Mouse (Mus musculus): ENCODE measurements around the gene Upk3a. TPM values are rescaled to one million over a fixed set of nuclear protein-coding genes. Genes with fewer than 3 reads are reported as not detected.

Upk3a gene
- polyA plus RNA-seq, 1 experiment: not detected

GRCm38 (mm10) chr15:84989098-84989497 lies 27.8 kb upstream of the Upk3a start:
- Histone ChIP-seq H3K36me3 (ENCODE audit: control insufficient read depth, insufficient read depth) (no peaks in the 10 kb centered on the region), H3ac (ENCODE audit: control insufficient read depth, insufficient read length) (no peak overlapping the region), H3K4me2 (ENCODE audit: low read depth) (no peak overlapping the region), H3K27me3 (ENCODE audit: control insufficient read depth, insufficient read depth, insufficient read length) (no peaks in the 10 kb centered on the region), H3K79me2 (ENCODE audit: control insufficient read depth, insufficient read depth) (peaks cover 22% of the 10 kb centered on the region), H3K4me3 (no peak overlapping the region)
- no peak for TF ChIP-seq MAX (IDR thresholded peaks at IDR 0.05; ENCODE audit: low read depth)
- no peak for TF ChIP-seq MYOG (IDR thresholded peaks at IDR 0.05; ENCODE audit: control insufficient read depth in 1 of 3, insufficient read depth in 1 of 3, insufficient read length in 2 of 3, low read depth in 2 of 3)

- Histone ChIP-seq H3K4me2 (ENCODE audit: low read depth) (no peak overlapping the region), H3K79me2 (ENCODE audit: control insufficient read depth, insufficient read depth) (peaks cover 19% of the 10 kb centered on the region), H3K4me3 (no peak overlapping the region), H3ac (ENCODE audit: control insufficient read depth, insufficient read length) (no peak overlapping the region), H3K36me3 (ENCODE audit: control insufficient read depth, insufficient read depth) (no peaks in the 10 kb centered on the region), H3K27me3 (ENCODE audit: control insufficient read depth, insufficient read depth, insufficient read length) (no peaks in the 10 kb centered on the region)
- TF ChIP-seq MYOG (IDR thresholded peaks at IDR 0.05; ENCODE audit: control insufficient read depth in 1 of 3, insufficient read depth in 1 of 3, insufficient read length in 2 of 3, low read depth in 2 of 3) (no peak), REST (IDR thresholded peaks at IDR 0.05; ENCODE audit: insufficient read depth, insufficient read length) (no peak), USF1 (IDR thresholded peaks at IDR 0.05; ENCODE audit: low read depth) (no peak), SRF (IDR thresholded peaks at IDR 0.05; ENCODE audit: control insufficient read depth, insufficient read length, low read depth) (no peak), MYOD1 (IDR thresholded peaks at IDR 0.05; ENCODE audit: control insufficient read depth in 1 of 3, insufficient read length in 2 of 3, low read depth in 2 of 3) (no peak), POLR2AphosphoS2 (IDR thresholded peaks at IDR 0.05; ENCODE audit: insufficient read length, low read depth) (no peak), MAX (IDR thresholded peaks at IDR 0.05; ENCODE audit: low read depth) (no peak), TCF12 (IDR thresholded peaks at IDR 0.05; ENCODE audit: insufficient read depth, poor library complexity, severe bottlenecking) (no peak), POLR2A (IDR thresholded peaks at IDR 0.05; ENCODE audit: insufficient read length, low read depth) (no peak), E2F4 (IDR thresholded peaks at IDR 0.05; ENCODE audit: insufficient read depth) (no peak), TCF3 (IDR thresholded peaks at IDR 0.05; ENCODE audit: insufficient read length, low read depth) (no peak)
Observed at GRCm38 (mm10) chr15:84989771-84990170, 27.2 kb upstream of the Upk3a start.

GRCm38 (mm10) chr15:84994498-84994897 lies 22.4 kb upstream of the Upk3a start:
- no peaks in the 10 kb centered on the region for H3K27me3 ChIP-seq (ENCODE audit: control insufficient read depth, insufficient read depth, insufficient read length)

GRCm38 (mm10) chr15:84995041-84995440 lies 21.9 kb upstream of the Upk3a start:
- Histone ChIP-seq H3K4me3 (no peak overlapping the region), H3K79me2 (ENCODE audit: control insufficient read depth, insufficient read depth) (no peaks in the 10 kb centered on the region), H3K36me3 (ENCODE audit: control insufficient read depth, insufficient read depth) (no peaks in the 10 kb centered on the region), H3ac (ENCODE audit: control insufficient read depth, insufficient read length) (no peak overlapping the region), H3K4me2 (ENCODE audit: low read depth) (no peak overlapping the region), H3K27me3 (ENCODE audit: control insufficient read depth, insufficient read depth, insufficient read length) (no peaks in the 10 kb centered on the region)
- TF ChIP-seq MYOG (IDR thresholded peaks at IDR 0.05; ENCODE audit: control insufficient read depth in 1 of 3, insufficient read depth in 1 of 3, insufficient read length in 2 of 3, low read depth in 2 of 3): no peak
- no peak for TF ChIP-seq TCF3 (IDR thresholded peaks at IDR 0.05; ENCODE audit: insufficient read length, low read depth)
- no peak for TF ChIP-seq MYOD1 (IDR thresholded peaks at IDR 0.05; ENCODE audit: control insufficient read depth in 1 of 3, insufficient read length in 2 of 3, low read depth in 2 of 3)
- no peak for TF ChIP-seq TCF12 (IDR thresholded peaks at IDR 0.05; ENCODE audit: insufficient read depth, poor library complexity, severe bottlenecking)
- no peak for TF ChIP-seq SRF (IDR thresholded peaks at IDR 0.05; ENCODE audit: control insufficient read depth, insufficient read length, low read depth)
- no peak for TF ChIP-seq REST (IDR thresholded peaks at IDR 0.05; ENCODE audit: insufficient read depth, insufficient read length)
- TF ChIP-seq MAX (IDR thresholded peaks at IDR 0.05; ENCODE audit: low read depth): no peak
- TF ChIP-seq E2F4 (IDR thresholded peaks at IDR 0.05; ENCODE audit: insufficient read depth): no peak

More at GRCm38 (mm10) chr15:84994498-84994897, 22.4 kb upstream of the Upk3a start:
- no peaks in the 10 kb centered on the region for H3K36me3 ChIP-seq (ENCODE audit: control insufficient read depth, insufficient read depth)
- no peak overlapping the region for H3ac ChIP-seq (ENCODE audit: control insufficient read depth, insufficient read length)
- H3K79me2 ChIP-seq (ENCODE audit: control insufficient read depth, insufficient read depth): no peaks in the 10 kb centered on the region
- no peak overlapping the region for H3K4me2 ChIP-seq (ENCODE audit: low read depth)
- TF ChIP-seq MAX (IDR thresholded peaks at IDR 0.05; ENCODE audit: low read depth) (no peak), MYOG (IDR thresholded peaks at IDR 0.05; ENCODE audit: control insufficient read depth in 1 of 3, insufficient read depth in 1 of 3, insufficient read length in 2 of 3, low read depth in 2 of 3) (no peak)
- no peak overlapping the region for H3K4me3 ChIP-seq

- Histone ChIP-seq H3K27me3 (ENCODE audit: control insufficient read depth, insufficient read depth, insufficient read length) (no peaks in the 10 kb centered on the region), H3K79me2 (ENCODE audit: control insufficient read depth, insufficient read depth) (no peaks in the 10 kb centered on the region), H3K36me3 (ENCODE audit: control insufficient read depth, insufficient read depth) (no peaks in the 10 kb centered on the region), H3K4me2 (ENCODE audit: low read depth) (no peak overlapping the region), H3K4me3 (no peak overlapping the region), H3ac (ENCODE audit: control insufficient read depth, insufficient read length) (no peak overlapping the region)
- no peak for TF ChIP-seq MYOG (IDR thresholded peaks at IDR 0.05; ENCODE audit: control insufficient read depth in 1 of 3, insufficient read depth in 1 of 3, insufficient read length in 2 of 3, low read depth in 2 of 3)
- TF ChIP-seq MYOD1 (IDR thresholded peaks at IDR 0.05; ENCODE audit: control insufficient read depth in 1 of 3, insufficient read length in 2 of 3, low read depth in 2 of 3): no peak
- no peak for TF ChIP-seq SRF (IDR thresholded peaks at IDR 0.05; ENCODE audit: control insufficient read depth, insufficient read length, low read depth)
- TF ChIP-seq CEBPB (IDR thresholded peaks at IDR 0.05; ENCODE audit: insufficient read depth, poor library complexity, severe bottlenecking): no peak
- no peak for TF ChIP-seq MAX (IDR thresholded peaks at IDR 0.05; ENCODE audit: low read depth)
- no peak for TF ChIP-seq TCF3 (IDR thresholded peaks at IDR 0.05; ENCODE audit: insufficient read length, low read depth)
- TF ChIP-seq POLR2A (IDR thresholded peaks at IDR 0.05; ENCODE audit: insufficient read length, low read depth): no peak
- TF ChIP-seq USF1 (IDR thresholded peaks at IDR 0.05; ENCODE audit: low read depth): no peak
- TF ChIP-seq E2F4 (IDR thresholded peaks at IDR 0.05; ENCODE audit: insufficient read depth): no peak
- no peak for TF ChIP-seq REST (IDR thresholded peaks at IDR 0.05; ENCODE audit: insufficient read depth, insufficient read length)
- no peak for TF ChIP-seq POLR2AphosphoS2 (IDR thresholded peaks at IDR 0.05; ENCODE audit: insufficient read length, low read depth)
- no peak for TF ChIP-seq TCF12 (IDR thresholded peaks at IDR 0.05; ENCODE audit: insufficient read depth, poor library complexity, severe bottlenecking)
Observed at GRCm38 (mm10) chr15:84995967-84996366, 21.0 kb upstream of the Upk3a start.

Data from myocyte (in vitro differentiated cells).